Mouse (Mus musculus) C2C12 (cell line): Measurements from ENCODE around the gene 1600002K03Rik.

Experiments
- CEBPB ChIP-seq: IDR thresholded peaks from one replicate; pipeline ENCODE4 v1.6.1; 2011; ENCODE audit warnings: low read depth, mild to moderate bottlenecking, control low read depth, moderate library complexity
- CTCF ChIP-seq: IDR thresholded peaks from one replicate; pipeline ENCODE4 v1.5.1; 2011; ENCODE audit not compliant: control insufficient read depth, insufficient read depth, insufficient read length

- TF ChIP-seq CTCF = no peak
- TF ChIP-seq CEBPB = no peak
These were observed 34.9 kb upstream of the 1600002K03Rik start for GRCm38 (mm10) chr10:80137626-80138552.
